Mouse (Mus musculus): ENCODE measurements around the gene Hist1h2bm.

- TF ChIP-seq CTCF (IDR thresholded peaks at IDR 0.05; ENCODE audit: low read depth), result peak; percentile 88
- peak; percentile 44 for TF ChIP-seq EP300 (IDR thresholded peaks at IDR 0.05; ENCODE audit: low read depth)
Measured at GRCm38 (mm10) chr13:21710031-21710711, 11.7 kb upstream of the Hist1h2bm start.
